Mouse (Mus musculus): ENCODE measurements around the gene BC117090.
"Not testable (repeated sequence)": the region's sequence is repeated elsewhere in the genome, so short reads cannot be mapped to it uniquely, and the experiment has no call there.

DNA sequence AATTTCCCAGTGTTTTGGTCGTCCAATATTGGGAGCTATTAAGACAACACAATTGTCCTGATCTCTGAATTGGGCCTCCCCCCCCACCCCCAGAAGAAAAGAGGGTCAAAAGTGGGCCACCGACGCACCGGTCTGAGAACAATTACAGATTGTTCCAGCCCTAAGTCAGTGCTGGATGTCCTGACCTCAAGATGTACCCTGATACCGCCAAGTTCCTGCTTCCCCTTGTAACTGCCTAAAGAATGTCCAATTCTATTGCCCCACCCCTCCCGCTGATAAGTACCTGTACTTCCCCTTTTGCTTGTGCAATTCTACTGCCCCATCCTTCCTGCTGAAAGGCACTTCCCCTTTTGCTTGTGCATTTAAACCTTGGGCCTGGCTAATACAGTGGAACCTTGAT is 18.0 kb downstream of the BC117090 start:
- not testable (repeated sequence) for TF ChIP-seq CTCF, POLR2A (IDR thresholded peaks at IDR 0.05; ENCODE audit: extremely low read depth, insufficient read depth, low read length)

All from cortical plate, adult 2 months (tissue).